Mouse (Mus musculus): Measurements from ENCODE around the gene Gm21985.
"Not testable (repeated sequence)": the region's sequence is repeated elsewhere in the genome, so short reads cannot be mapped to it uniquely, and the experiment has no call there.

The Gm21985 gene

DNA sequence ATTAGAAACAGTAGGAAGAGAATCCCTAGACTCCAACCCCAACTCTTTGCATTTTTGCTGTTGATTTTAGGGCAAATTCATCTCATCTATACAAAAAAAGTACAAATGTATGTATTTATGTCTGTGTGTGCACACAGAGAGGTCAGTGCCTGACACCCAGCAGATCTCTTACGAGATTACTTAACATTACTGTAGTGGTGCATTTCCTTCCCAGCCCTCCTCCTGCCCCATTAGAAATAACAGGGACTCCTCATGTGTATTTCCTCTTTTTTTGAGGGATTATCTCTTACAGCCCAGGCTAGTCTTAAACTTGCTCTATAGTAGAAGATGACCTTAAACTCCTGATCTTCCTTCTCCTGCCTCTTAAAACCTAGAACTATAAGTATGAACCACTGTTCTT lies 126.6 kb downstream of the Gm21985 start:
- in situ Hi-C loops (cut with MboI), result no loop called here

DNA sequence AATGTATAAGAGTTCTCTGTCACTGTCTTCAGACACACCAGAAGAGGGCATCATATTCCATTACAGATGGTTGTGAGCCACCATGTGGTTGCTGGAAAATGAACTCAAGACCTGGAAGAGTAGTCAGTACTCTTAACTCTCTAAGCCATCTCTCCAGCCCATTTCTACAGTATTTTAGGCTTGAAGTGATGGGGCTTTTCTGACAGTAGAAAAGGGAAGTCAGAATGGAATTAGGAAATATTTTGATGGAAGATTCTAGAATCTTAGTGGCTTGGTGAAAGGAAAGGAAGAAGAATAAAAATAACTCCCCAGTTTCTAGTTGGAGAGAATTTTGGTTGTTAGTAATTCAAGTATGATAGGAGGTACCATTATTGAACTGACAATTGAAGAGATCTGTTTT lies 127.8 kb downstream of the Gm21985 start:
- in situ Hi-C loops (cut with MboI), result no loop called here

- in situ Hi-C loops (cut with MboI), result no loop called here
These were observed 130.5 kb downstream of the Gm21985 start for GRCm38 (mm10) chr2:112396649-112397048.

GRCm38 (mm10) chr2:112407030-112407429 lies 140.9 kb downstream of the Gm21985 start:
- in situ Hi-C loops (cut with MboI), result no loop called here

DNA sequence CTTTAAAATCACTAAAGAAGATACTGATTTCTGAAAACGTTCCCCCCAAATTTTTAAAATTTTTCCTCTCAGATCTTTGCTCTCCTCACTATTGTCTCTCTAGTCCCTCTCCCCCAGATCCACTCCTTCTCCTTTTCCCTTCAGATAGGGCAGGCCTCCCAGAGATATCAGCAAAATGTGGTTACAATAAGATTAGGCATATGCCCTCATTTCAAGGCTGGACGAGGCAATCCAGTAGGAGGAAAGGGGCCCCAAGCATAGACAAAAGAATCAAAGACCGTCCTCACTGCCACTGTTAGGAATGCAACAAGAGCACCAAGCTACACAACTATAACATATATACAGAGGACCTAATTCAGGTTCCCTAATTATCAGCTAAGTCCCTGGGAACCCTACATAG lies 159.2 kb downstream of the Gm21985 start:
- in situ Hi-C loops (cut with MboI), result no loop called here

DNA sequence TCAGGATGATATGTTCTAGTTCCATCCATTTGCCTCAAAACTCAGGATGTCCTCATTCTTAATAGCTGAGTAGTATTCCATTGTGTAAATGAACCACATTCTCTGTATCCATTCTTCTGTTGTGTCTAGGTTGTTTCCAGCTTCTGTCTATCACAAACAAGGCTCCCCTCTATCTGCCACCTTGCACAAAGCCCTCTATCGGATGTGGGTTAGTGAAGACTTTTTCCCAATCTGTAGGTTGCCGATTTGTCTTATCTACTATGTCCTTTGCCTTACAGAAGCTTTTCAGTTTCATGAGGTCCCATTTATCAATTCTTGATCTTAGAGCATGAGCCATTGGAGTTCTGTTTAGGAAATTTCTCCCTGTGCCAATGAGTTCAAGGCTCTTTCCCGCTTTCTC lies 162.4 kb downstream of the Gm21985 start:
- in situ Hi-C loops (cut with MboI), result not testable (repeated sequence)

DNA sequence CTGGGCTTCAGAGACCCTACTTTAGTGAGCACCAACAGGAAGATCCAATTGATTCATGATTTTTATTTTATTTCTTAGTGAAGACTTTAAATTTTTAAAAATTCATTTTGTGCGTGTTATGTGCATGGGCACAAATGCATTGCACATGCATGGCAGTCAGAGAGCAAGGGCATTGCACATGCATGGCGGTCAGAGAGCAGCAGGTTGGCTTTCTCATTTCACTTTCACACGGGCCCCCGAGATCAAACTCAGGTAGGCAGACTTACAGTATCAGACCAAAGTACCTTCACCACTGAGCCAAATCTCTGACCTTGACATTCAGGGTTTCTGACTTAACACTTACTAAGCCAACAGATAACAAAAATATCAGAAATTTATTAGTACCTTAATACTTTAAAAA lies 163.6 kb downstream of the Gm21985 start:
- in situ Hi-C loops (cut with MboI), result no loop called here

DNA sequence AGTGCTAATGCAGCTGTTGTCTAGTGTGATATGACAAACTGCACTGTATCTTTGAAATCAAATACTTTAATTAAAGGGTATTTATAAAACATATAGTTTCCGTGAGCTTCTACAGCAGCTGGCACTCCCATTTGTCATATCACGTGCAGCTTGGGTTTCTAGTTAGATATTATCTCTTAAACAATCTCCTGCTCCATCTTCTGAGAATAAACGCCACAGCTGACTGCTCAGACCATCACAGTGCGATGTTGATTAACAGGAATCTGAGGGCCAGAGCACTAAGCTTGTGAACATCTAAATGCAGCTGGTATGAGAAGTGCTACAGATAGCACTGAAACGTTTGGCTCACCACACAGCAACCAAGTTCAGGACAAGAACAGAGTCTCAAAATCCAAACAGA lies 164.3 kb downstream of the Gm21985 start:
- in situ Hi-C loops (cut with MboI), result no loop called here

DNA sequence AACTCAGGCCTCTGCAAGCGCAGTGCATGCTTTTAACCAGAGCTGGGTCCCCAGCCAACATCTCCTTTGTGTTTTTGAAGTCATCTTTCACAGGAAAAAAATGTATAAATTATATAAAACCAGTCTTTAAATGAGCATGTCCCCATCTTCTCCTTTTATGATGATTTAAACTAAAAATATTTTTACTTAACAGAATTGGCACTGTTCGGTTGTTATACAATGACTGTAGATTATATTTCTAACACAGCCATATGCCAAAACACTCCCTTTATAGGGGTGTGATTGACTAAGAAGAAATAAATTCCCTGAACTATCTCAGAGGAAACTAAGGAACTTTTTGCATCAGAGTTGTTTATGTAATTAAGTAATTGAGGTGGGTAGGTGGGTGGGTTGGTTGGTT lies 166.4 kb downstream of the Gm21985 start:
- in situ Hi-C loops (cut with MboI), result no loop called here

GRCm38 (mm10) chr2:112433359-112433758 lies 167.2 kb downstream of the Gm21985 start:
- in situ Hi-C loops (cut with MboI), result no loop called here

DNA sequence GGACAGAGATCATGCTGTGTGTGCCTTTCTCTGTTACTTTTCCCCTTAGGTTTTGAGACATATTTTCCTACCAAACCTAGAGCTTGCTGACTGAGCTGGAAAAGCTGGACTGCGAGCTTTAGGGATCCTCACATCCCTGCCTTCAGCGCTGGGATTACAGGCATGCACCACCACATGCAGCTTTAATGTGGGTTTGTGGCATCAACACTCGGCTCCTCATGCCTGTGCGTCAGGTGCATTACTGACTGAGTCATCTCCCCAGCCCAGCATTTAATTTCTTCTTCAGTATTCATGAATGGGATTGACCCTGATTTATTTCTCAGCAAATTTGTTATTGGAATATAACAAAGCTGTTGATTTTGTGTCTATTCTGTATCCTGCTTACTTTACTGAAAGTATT lies 170.2 kb downstream of the Gm21985 start:
- in situ Hi-C loops (cut with MboI), result no loop called here

GRCm38 (mm10) chr2:112437589-112437988 lies 171.5 kb downstream of the Gm21985 start:
- in situ Hi-C loops (cut with MboI), result no loop called here

DNA sequence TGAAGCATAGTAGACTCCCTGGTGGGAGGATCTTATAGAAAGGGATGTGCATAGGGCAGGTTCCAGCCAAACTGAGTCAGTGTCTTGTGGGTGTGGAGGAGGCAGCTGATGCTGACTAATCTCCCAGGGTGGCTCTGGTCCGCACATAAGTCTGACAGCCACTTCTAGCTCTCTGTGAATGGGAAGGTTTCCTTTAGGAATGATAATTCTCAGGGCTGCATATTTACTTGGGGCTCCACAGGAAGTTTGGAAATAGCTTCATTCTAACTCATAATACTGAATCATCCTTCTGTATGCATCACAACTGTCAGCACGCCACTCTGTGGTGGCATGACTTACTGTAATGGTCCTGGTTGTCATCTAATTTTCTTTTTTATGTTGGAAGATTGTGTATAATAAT lies 177.4 kb downstream of the Gm21985 start:
- in situ Hi-C loops (cut with MboI), result no loop called here

DNA sequence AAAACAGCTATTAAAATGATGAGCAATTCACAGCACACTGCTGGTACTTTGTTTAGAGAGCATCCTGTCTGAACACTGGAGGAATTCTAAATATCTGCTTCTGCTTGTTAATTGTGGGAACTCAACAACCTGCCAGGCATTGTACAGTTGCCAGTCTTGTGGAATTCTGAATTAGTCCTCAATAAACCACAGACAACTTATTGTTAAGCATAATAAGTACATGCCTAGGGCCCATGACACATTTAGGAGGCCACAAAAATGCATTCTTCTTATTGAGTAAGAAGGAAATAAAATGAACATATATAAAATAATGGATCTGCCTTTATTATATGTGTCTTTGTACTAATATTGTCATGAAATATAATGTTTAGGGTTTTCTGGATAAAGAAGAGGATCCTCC lies 179.4 kb downstream of the Gm21985 start:
- in situ Hi-C loops (cut with MboI), result no loop called here

- in situ Hi-C loops (cut with MboI), result not testable (repeated sequence)
These were observed 181.9 kb downstream of the Gm21985 start for GRCm38 (mm10) chr2:112448046-112448445.

DNA sequence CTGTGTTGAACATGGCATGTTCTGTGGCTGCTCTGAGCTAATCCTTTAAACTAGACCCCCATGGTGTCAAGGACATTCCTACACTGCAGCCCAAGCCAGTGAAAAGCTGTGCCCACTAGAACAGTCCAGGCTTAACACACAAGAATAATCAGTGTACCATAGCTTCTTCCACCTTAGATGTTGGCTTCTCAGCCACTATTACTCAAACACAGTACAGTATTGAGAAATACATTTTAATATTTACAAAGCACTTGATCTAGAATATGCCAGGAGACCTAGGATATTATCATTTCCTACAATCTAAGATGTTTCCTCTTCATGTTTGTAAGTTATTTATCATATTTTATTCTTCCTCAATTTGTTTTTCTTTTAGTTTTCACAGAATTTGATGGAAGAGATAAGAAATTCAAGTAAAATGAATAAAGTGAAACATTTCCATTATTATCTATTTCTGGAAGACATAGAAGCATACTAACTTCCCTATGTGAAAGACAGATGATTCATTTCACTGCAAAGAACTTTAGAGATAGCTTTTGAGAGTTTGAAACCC lies 182.5 kb downstream of the Gm21985 start:
- in situ Hi-C loops (cut with MboI), result no loop called here

DNA sequence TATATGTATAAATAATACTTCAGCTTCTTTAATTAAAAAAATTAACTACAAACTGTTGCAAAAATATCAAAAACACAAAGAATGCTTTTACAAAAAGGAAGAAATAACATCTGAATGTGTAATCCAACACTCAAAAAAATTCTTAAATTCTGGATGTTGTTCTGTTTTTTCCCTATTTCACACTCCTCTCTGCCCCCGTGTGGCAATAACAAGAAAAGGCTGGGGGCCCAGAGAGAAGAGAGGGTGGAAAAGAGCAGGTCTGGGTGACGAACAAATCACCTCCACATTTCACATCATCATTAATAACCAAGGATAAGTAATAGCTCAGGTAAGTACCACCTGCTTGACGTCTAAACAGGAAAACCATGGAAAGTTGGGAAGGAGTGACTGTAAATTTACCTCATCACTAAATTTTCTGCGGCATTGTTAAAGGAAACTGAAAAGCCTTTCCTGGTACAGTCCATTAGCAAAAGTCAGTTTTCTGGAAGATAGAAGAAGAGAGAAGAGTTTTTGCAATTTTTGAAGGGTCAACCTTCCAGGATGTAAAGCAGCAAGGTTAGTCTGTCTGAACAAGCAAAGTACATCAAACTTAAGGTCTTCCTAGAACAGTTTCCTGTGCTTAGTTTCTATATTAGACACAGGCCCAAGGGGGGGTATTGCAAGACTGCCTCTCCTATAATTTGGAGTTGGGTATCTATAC lies 183.6 kb downstream of the Gm21985 start:
- in situ Hi-C loops (cut with MboI), result loop anchor here (5.0 kb wide), 1 partner anchor 72 kb away; the partner anchor contains the start of gene Katnbl1

DNA sequence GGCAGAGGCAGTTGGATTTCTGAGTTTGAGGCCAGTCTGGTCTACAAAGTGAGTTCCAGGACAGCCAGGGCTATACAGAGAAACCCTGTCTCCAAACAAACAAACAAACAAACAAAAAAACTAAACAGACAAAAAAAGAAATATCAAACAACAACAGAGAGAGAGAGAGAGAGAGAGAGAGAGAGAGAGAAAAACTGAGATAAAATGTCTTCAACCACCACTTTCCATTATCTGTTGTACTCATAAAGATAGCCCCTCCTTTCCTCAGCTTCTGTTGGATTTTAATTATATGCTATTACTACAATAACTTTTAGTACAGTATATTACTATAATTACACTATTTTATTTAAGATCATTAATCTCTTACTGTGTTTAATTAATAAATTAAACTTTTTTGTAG lies 186.4 kb downstream of the Gm21985 start:
- in situ Hi-C loops (cut with MboI), result loop anchor here (5.0 kb wide), 1 partner anchor 75 kb away; the partner anchor contains the start of gene Katnbl1

DNA sequence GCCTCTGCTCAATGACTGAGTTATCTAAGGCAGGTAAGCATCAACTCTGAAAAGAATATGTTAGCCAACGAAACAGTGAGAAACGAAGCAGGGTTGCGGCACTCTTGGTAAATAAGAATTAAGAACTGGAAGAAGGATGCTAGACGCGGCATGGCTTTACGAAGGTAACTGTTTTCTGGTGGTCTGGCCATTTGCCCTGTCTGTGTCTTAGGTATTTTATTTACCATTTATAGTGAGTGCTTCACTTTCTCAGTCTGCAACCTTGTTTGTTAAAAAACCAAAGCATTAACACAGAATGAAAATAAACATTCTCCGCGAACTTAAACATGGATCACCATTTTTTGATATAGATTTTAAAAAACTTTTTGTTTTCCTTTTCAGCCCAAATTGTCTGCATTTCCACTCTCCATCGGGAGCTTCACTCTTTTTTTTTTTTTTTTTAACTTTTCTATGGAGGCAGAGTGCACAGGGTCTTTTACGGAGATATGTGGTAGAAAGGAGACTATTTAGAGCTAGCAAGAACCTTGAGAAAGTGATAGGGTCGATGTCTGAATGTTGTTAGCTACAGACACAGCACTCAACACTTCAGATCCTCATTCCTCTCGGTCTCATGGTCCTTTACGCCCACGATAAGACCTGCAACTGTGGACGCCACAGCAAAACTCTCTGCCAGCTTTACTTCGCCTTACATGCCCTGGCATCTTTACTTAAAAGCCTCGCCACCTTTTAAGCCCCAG lies 188.2 kb downstream of the Gm21985 start:
- in situ Hi-C loops (cut with MboI), result loop anchor here (5.0 kb wide), 1 partner anchor 77 kb away; the partner anchor contains the start of gene Katnbl1

DNA sequence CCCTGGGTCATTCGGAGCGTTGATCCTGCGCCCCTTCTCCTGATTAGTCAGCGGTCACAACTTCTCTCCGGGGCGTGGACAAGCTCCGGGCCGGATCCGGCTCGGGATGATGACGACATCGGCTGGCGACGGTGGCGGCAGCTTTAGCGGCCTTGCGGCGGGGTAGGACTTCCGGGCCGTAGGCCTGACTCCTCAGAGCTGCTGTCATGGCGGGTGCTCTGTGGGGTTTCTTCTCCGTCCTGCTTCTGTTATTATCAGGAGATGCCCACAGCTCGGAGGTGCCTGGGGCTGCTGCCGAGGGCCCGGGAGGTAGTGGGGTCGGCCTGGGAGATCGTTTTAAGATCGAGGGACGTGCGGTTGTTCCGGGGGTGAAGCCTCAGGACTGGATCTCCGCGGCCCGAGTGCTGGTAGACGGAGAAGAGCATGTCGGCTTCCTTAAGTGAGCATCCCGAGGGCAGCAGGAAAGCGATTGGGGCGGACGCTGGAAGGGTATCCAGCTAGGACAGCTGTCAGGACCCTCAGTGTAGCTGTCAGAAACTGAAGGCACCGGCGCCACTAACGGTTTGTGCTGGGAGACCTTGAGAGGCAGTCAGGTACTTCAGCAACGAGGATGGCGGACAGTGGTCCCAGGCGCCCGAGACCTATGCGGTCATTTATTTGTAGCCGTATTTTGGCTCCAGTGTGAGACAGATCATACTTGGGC lies 188.9 kb downstream of the Gm21985 start, which contains the start of gene Emc7:
Emc7 (plus strand) TSS at position 136 of the 703 bp plus-strand sequence.
- in situ Hi-C loops (cut with MboI), result loop anchor here (5.0 kb wide), 1 partner anchor 78 kb away; the partner anchor contains the start of gene Katnbl1

Data from mature B cell (primary cell).